Mouse (Mus musculus) erythroblast, embryonic 14.5 days (primary cell): Measurements from ENCODE around the gene Thbd. TPM values are rescaled to one million over a fixed set of nuclear protein-coding genes. Genes with fewer than 3 reads are reported as not detected.

Experiments
- H3K27me3 ChIP-seq: 2 replicates; pipeline ENCODE4 v1.6.1; 2012; ENCODE audit warnings: inconsistent platforms; ENCODE audit not compliant: control insufficient read depth
- H3K36me3 ChIP-seq: 2 replicates; pipeline ENCODE4 v1.6.1; 2012; ENCODE audit warnings: mild to moderate bottlenecking, inconsistent platforms; ENCODE audit not compliant: control insufficient read depth
- H3K4me1 ChIP-seq: 2 replicates; pipeline ENCODE4 v1.6.1; 2012; ENCODE audit warnings: inconsistent platforms; ENCODE audit not compliant: control insufficient read depth
- H3K4me3 ChIP-seq: replicated peaks from 2 replicates; pipeline ENCODE3; 2012; ENCODE audit warnings: moderate library complexity, mild to moderate bottlenecking, inconsistent platforms
- H3K9me3 ChIP-seq: 2 replicates; pipeline ENCODE4 v1.6.1; 2012; ENCODE audit warnings: low read length, inconsistent platforms, mixed read lengths; ENCODE audit not compliant: control insufficient read depth
- GATA1 ChIP-seq: IDR thresholded peaks from 2 replicates; pipeline ENCODE4 v1.6.1; 2012; ENCODE audit warnings: low read length, inconsistent platforms, mixed read lengths
- TAL1 ChIP-seq: IDR thresholded peaks from 3 replicates; pipeline ENCODE4 v1.6.1; 2012; ENCODE audit warnings: low read length, inconsistent platforms, mixed read lengths
- polyA plus RNA-seq: library from polyadenylated mRNA; stranded (reverse); fragments of >175 nt; gene quantifications from 2 replicates; pipeline ENCODE4 v1.2.3, GENCODE M21; 2012

Thbd gene
- polyA plus RNA-seq, 1 experiment, result not detected

DNA sequence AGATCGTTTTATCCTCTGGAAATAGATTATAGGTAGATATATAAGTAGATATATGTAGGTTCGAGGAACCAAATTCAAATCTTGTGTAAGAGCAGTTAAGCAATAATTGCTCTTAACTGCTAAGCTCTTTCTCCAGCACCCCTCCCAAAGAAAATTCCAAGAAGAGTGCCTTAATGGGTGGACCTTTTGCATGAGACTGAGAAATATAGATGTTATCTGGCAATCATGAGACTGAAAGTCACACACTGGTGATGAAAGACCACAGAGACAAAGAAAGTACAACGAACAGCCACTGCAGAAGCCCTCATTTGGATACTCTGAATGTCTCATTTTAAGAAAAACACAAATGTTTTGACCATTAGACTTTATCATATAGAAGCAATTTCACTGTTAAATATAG lies 20.5 kb upstream of the Thbd start:
- TF ChIP-seq TAL1 (no peak), GATA1 (no peak)
- no peaks in the 10 kb centered on the region for H3K9me3 ChIP-seq
- H3K4me1 ChIP-seq, result no peaks in the 10 kb centered on the region
- H3K4me3 ChIP-seq, result no peak overlapping the region
- no peaks in the 10 kb centered on the region for H3K36me3 ChIP-seq
- no peaks in the 10 kb centered on the region for H3K27me3 ChIP-seq

DNA sequence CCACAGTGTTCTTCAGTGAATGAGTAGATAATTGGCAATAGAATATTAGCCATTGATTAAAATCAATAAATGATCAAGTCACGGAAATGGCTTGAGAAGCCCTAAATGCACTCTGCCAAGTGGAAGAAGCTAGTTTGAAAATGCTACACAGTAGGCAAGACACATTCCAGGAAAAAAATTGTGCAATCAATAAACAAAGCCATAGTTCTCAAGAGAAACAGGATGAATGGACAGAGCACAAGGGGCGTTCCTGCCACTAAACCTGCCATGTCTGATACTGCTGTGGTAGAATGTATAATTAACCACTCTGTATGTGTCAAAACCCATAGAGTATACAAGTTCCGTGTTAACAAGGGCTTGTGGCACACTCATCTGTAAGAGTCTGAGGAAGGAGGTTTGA lies 19.6 kb upstream of the Thbd start:
- no peaks in the 10 kb centered on the region for H3K9me3 ChIP-seq
- no peaks in the 10 kb centered on the region for H3K4me1 ChIP-seq
- H3K4me3 ChIP-seq, result no peak overlapping the region
- no peak for TF ChIP-seq TAL1
- no peak for TF ChIP-seq GATA1
- no peaks in the 10 kb centered on the region for H3K36me3 ChIP-seq
- H3K27me3 ChIP-seq, result no peaks in the 10 kb centered on the region

GRCm38 (mm10) chr2:148425709-148426382 lies 17.9 kb upstream of the Thbd start:
- H3K4me1 ChIP-seq, result no peaks in the 10 kb centered on the region
- H3K36me3 ChIP-seq, result no peaks in the 10 kb centered on the region
- H3K27me3 ChIP-seq, result no peaks in the 10 kb centered on the region
- no peaks in the 10 kb centered on the region for H3K9me3 ChIP-seq
- H3K4me3 ChIP-seq, result no peak overlapping the region
- no peak for TF ChIP-seq GATA1
- no peak for TF ChIP-seq TAL1

DNA sequence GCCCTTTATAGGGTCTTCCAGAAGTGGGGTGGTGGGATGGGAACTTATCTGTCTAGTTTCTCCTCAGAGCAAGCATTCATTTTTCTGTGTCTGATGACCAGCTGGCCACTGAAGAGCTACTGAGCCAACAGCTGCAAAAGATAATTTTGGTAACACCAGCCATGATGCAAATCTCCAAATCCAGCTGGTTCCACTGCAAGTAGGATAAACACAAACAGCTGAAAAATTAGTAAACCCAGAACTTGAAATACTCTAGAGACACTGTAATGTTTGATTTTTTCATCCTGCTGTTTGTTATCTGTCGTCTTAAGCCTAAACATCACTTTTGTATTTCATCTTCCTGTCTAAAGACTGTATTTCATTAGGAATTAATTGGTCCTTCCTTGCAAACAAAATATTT lies 13.7 kb upstream of the Thbd start:
- Histone ChIP-seq H3K36me3 (no peaks in the 10 kb centered on the region), H3K27me3 (no peaks in the 10 kb centered on the region), H3K9me3 (no peaks in the 10 kb centered on the region), H3K4me3 (no peak overlapping the region), H3K4me1 (no peaks in the 10 kb centered on the region)
- TF ChIP-seq TAL1 (no peak), GATA1 (no peak)

- H3K4me3 ChIP-seq, result no peak overlapping the region
- TF ChIP-seq TAL1 (no peak), GATA1 (no peak)
- no peaks in the 10 kb centered on the region for H3K36me3 ChIP-seq
- H3K27me3 ChIP-seq, result no peaks in the 10 kb centered on the region
- no peaks in the 10 kb centered on the region for H3K9me3 ChIP-seq
- no peaks in the 10 kb centered on the region for H3K4me1 ChIP-seq
These were observed 13.1 kb upstream of the Thbd start for GRCm38 (mm10) chr2:148421112-148421511.

- Histone ChIP-seq H3K36me3 (no peaks in the 10 kb centered on the region), H3K4me1 (no peaks in the 10 kb centered on the region), H3K27me3 (no peaks in the 10 kb centered on the region), H3K4me3 (no peak overlapping the region), H3K9me3 (no peaks in the 10 kb centered on the region)
- TF ChIP-seq TAL1 (no peak), GATA1 (no peak)
These were observed 11.8 kb upstream of the Thbd start for GRCm38 (mm10) chr2:148419776-148420175.

- H3K27me3 ChIP-seq, result no peaks in the 10 kb centered on the region
- H3K4me1 ChIP-seq, result no peaks in the 10 kb centered on the region
- H3K9me3 ChIP-seq, result no peaks in the 10 kb centered on the region
- TF ChIP-seq GATA1 (no peak), TAL1 (no peak)
- no peak overlapping the region for H3K4me3 ChIP-seq
- H3K36me3 ChIP-seq, result no peaks in the 10 kb centered on the region
These were observed 11.2 kb upstream of the Thbd start for GRCm38 (mm10) chr2:148419151-148419550.

GRCm38 (mm10) chr2:148409821-148410220 lies 1.8 kb upstream of the Thbd start:
- Histone ChIP-seq H3K4me1 (no peaks in the 10 kb centered on the region; the same call in 1 of the 2 replicates), H3K36me3 (no peaks in the 10 kb centered on the region), H3K9me3 (no peaks in the 10 kb centered on the region), H3K27me3 (peaks cover 30% of the 10 kb centered on the region), H3K4me3 (no peak overlapping the region)
- TF ChIP-seq TAL1 (no peak), GATA1 (no peak)

DNA sequence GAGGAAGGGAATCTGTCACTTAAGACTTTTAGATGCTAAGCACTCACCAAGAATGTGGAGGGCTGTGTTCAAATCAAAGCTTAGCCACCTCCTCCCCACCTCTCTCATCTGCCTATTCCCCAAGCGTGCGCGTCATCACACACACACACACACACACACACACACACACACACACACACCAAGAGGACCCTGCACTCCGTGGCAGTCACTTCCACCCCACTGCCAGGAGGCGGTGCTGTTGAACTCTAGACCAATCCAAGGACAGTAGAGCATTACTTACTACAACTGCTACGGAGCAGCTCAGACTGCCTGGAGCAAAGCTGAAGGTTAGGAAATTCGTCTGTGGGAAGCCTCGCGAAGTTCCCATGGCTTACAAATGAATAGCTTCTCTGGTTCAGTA lies 1.2 kb upstream of the Thbd start:
- H3K36me3 ChIP-seq, result no peaks in the 10 kb centered on the region

DNA sequence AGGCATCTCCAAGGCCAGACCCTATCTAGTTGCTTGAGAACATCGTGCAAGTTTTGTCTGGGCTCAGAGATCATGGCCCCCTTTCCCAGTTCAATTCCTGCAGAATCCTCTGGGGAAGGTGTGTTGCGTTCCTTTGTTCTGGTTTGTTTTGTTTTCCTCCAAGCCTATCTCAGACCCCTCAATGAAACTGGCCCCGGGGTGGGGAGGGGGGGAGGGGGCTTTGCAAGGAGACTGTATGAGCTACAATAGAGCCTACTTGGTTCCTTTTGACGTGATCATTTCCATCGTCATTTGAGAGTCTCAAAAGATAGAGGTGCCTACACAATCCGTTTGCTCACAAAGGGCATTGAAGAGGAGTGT lies 753 bp upstream of the Thbd start:
- H3K4me1 ChIP-seq, result no peaks in the 10 kb centered on the region; the same call in 1 of the 2 replicates
- H3K36me3 ChIP-seq, result no peaks in the 10 kb centered on the region
- H3K9me3 ChIP-seq, result no peaks in the 10 kb centered on the region
- peaks cover 30% of the 10 kb centered on the region for H3K27me3 ChIP-seq
- no peak for TF ChIP-seq GATA1
- no peak for TF ChIP-seq TAL1
- no peak overlapping the region for H3K4me3 ChIP-seq

More for the DNA sequence above, 1.2 kb upstream of the Thbd start:
- Histone ChIP-seq H3K4me3 (no peak overlapping the region), H3K9me3 (no peaks in the 10 kb centered on the region), H3K27me3 (peaks cover 30% of the 10 kb centered on the region), H3K4me1 (no peaks in the 10 kb centered on the region; the same call in 1 of the 2 replicates)
- TF ChIP-seq TAL1 (no peak), GATA1 (no peak)
